In the genomic region with DNA sequence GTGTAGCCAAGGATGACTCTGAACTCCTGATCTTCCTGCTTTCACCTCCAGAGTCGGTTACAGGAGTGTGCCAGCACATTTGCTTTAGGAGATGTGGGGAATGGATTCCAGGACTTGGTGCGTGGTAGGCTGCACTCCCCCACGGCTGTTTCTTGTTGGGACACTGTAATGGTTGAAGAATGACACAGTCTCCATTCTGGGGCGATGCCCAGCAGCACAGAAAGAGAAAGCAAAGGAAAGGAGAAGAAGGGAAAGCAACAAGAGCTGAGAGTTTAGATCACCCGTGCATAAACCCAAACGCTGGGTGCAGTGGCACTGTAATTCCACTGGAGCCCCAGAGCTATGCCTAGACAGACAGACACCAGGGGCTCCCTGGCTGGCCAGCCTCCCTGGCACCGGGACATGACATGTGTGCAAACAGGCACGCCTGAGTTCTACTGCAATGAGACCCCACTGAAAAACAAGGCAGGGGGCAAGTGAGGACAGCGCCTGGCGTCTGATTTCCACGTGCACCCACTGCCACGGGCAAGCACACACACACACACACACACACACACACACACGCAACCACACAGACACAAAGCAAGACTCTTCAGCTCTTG, we compare ENCODE assay signal across 10 mouse cellular contexts.
DNase-seq lines count a peak whose midpoint lies in the region; ATAC-seq and TF ChIP-seq lines count a peak whose summit lies in the region.
"Had no signal": no experiment of that assay in that cellular context is flagged by ENCODE, and none has a peak within 500 bp of the region (broad histone marks: within the 10 kb centered on the region; RNA-seq: fewer than 3 reads in every experiment).

No protein-coding gene starts in this region.

- H3K27ac ChIP-seq in heart, embryonic 11.5 days (ENCODE audit: low read depth, low read length), result no peak overlapping the region
- peak overlapping the region; percentile 11; the same call in 1 of the 2 replicates for H3K27ac ChIP-seq in liver, embryonic 11.5 days (ENCODE audit: low read depth, low read length)
- no peak overlapping the region for H3K27ac ChIP-seq in liver, postnatal 0 days (ENCODE audit: low read depth)
- peak overlapping the region; percentile 30; the same call in 1 of the 2 replicates for H3K27ac ChIP-seq in embryonic facial prominence, embryonic 13.5 days
- H3K27ac ChIP-seq in midbrain, embryonic 15.5 days, result peak overlapping the region; percentile 57; the same call in 1 of the 2 replicates
- no peak overlapping the region for H3K27ac ChIP-seq in gastrocnemius, adult 2 months
- H3K27ac ChIP-seq: liver, embryonic 12.5 days had no signal

- no peak for TF ChIP-seq CTCF in liver, postnatal 0 days (IDR thresholded peaks at IDR 0.05; ENCODE audit: low read depth)
- no peak for TF ChIP-seq CTCF in gastrocnemius, adult 2 months (IDR thresholded peaks at IDR 0.05)

- H3K27me3 ChIP-seq in heart, embryonic 11.5 days (ENCODE audit: control insufficient read depth, insufficient read depth, low read length), result no peaks in the 10 kb centered on the region
- H3K27me3 ChIP-seq in liver, embryonic 11.5 days (replicated peaks; ENCODE audit: control insufficient read depth, insufficient read depth, low read length), result no peaks in the 10 kb centered on the region
- no peaks in the 10 kb centered on the region for H3K27me3 ChIP-seq in liver, postnatal 0 days (ENCODE audit: insufficient read depth, low read length)
- no peaks in the 10 kb centered on the region for H3K27me3 ChIP-seq in embryonic facial prominence, embryonic 13.5 days
- no peaks in the 10 kb centered on the region for H3K27me3 ChIP-seq in midbrain, embryonic 15.5 days (replicated peaks)
- H3K27me3 ChIP-seq: liver, embryonic 12.5 days had no signal

- DNase-seq in heart, adult 8-10 months (ENCODE audit: low spot score), result no peak
- DNase-seq in liver, embryonic 11.5 days (ENCODE audit: low spot score), result no peak
- no peak for DNase-seq in liver, postnatal 0 days
- DNase-seq in adrenal gland, adult 2 months, result no peak
- DNase-seq in gastrocnemius, adult 2 months, result no peak
- DNase-seq: right cerebral cortex, adult 18-20 months had no signal

- WGBS in heart, embryonic 11.5 days (ENCODE audit: insufficient replicate concordance), result 60% methylated on average over 13 of the region's 13 CpGs
- 72% methylated on average over 13 of the region's 13 CpGs for WGBS in liver, embryonic 11.5 days
- WGBS in liver, postnatal 0 days (ENCODE audit: insufficient replicate concordance), result 68% methylated on average over 13 of the region's 13 CpGs
- 58% methylated on average over 13 of the region's 13 CpGs for WGBS in embryonic facial prominence, embryonic 13.5 days
- 64% methylated on average over 13 of the region's 13 CpGs for WGBS in midbrain, embryonic 15.5 days

- H3K9me3 ChIP-seq in heart, embryonic 11.5 days (replicated peaks; ENCODE audit: control insufficient read depth, low read length), result no peaks in the 10 kb centered on the region
- no peaks in the 10 kb centered on the region for H3K9me3 ChIP-seq in liver, embryonic 11.5 days (ENCODE audit: control insufficient read depth, low read length)
- no peaks in the 10 kb centered on the region for H3K9me3 ChIP-seq in liver, postnatal 0 days (ENCODE audit: low read length)
- no peaks in the 10 kb centered on the region for H3K9me3 ChIP-seq in embryonic facial prominence, embryonic 13.5 days
- H3K9me3 ChIP-seq in midbrain, embryonic 15.5 days, result no peaks in the 10 kb centered on the region
- H3K9me3 ChIP-seq: liver, embryonic 12.5 days had no signal

- H3K4me3 ChIP-seq in heart, embryonic 11.5 days (ENCODE audit: low read depth, low read length), result no peak overlapping the region
- no peak overlapping the region for H3K4me3 ChIP-seq in liver, embryonic 11.5 days (ENCODE audit: low read depth, low read length)
- no peak overlapping the region for H3K4me3 ChIP-seq in liver, postnatal 0 days (ENCODE audit: low read depth, low read length)
- no peak overlapping the region for H3K4me3 ChIP-seq in embryonic facial prominence, embryonic 13.5 days
- no peak overlapping the region for H3K4me3 ChIP-seq in midbrain, embryonic 15.5 days
- no peak overlapping the region for H3K4me3 ChIP-seq in gastrocnemius, adult 2 months
- H3K4me3 ChIP-seq: liver, embryonic 12.5 days had no signal

- H3K36me3 ChIP-seq in heart, embryonic 11.5 days (ENCODE audit: control insufficient read depth, insufficient read depth, low read length), result no peaks in the 10 kb centered on the region
- no peaks in the 10 kb centered on the region for H3K36me3 ChIP-seq in liver, embryonic 11.5 days (ENCODE audit: control insufficient read depth, insufficient read depth, low read length)
- no peaks in the 10 kb centered on the region for H3K36me3 ChIP-seq in liver, postnatal 0 days (replicated peaks; ENCODE audit: insufficient read depth, low read length)
- no peaks in the 10 kb centered on the region for H3K36me3 ChIP-seq in embryonic facial prominence, embryonic 13.5 days
- no peaks in the 10 kb centered on the region for H3K36me3 ChIP-seq in midbrain, embryonic 15.5 days (replicated peaks)
- H3K36me3 ChIP-seq: liver, embryonic 12.5 days had no signal

- H3K4me1 ChIP-seq in heart, embryonic 11.5 days (ENCODE audit: control insufficient read depth, insufficient read depth, low read length), result peaks cover 31% of the 10 kb centered on the region
- H3K4me1 ChIP-seq in liver, embryonic 11.5 days (replicated peaks; ENCODE audit: control insufficient read depth, insufficient read depth, low read length), result peaks cover 18% of the 10 kb centered on the region
- H3K4me1 ChIP-seq in liver, postnatal 0 days (ENCODE audit: insufficient read depth), result no peaks in the 10 kb centered on the region
- peaks cover 58% of the 10 kb centered on the region for H3K4me1 ChIP-seq in embryonic facial prominence, embryonic 13.5 days
- peaks cover 62% of the 10 kb centered on the region for H3K4me1 ChIP-seq in midbrain, embryonic 15.5 days

- H3K9ac ChIP-seq in heart, embryonic 11.5 days (ENCODE audit: low read depth, low read length), result no peak overlapping the region
- no peak overlapping the region for H3K9ac ChIP-seq in liver, embryonic 11.5 days (ENCODE audit: low read depth, low read length)
- H3K9ac ChIP-seq in liver, postnatal 0 days (replicated peaks), result no peak overlapping the region
- H3K9ac ChIP-seq in embryonic facial prominence, embryonic 13.5 days, result no peak overlapping the region
- H3K9ac ChIP-seq in midbrain, embryonic 15.5 days, result no peak overlapping the region
- H3K9ac ChIP-seq: liver, embryonic 12.5 days had no signal

- intact Hi-C loops in gastrocnemius, adult 2 months (cut with DNase I), result no loop called here

- ATAC-seq in heart, embryonic 11.5 days (replicated peaks; ENCODE audit: insufficient number of reproducible peaks, low FRiP score, low TSS enrichment), result 0 out of 2 replicates have a peak, but pooled peaks have one; percentile 8
- no peak for ATAC-seq in liver, embryonic 11.5 days (replicated peaks; ENCODE audit: low FRiP score)
- ATAC-seq in liver, postnatal 0 days, result no peak
- ATAC-seq in embryonic facial prominence, embryonic 13.5 days (ENCODE audit: insufficient number of reproducible peaks, insufficient read depth, low FRiP score, low TSS enrichment, low read depth), result no peak
- no peak for ATAC-seq in midbrain, embryonic 15.5 days (replicated peaks)
- ATAC-seq: liver, embryonic 12.5 days had no signal

- H3K4me2 ChIP-seq in heart, embryonic 11.5 days, result no peak overlapping the region
- no peak overlapping the region for H3K4me2 ChIP-seq in liver, embryonic 11.5 days
- no peak overlapping the region for H3K4me2 ChIP-seq in liver, postnatal 0 days (ENCODE audit: low read depth, low read length)
- no peak overlapping the region for H3K4me2 ChIP-seq in embryonic facial prominence, embryonic 13.5 days
- no peak overlapping the region for H3K4me2 ChIP-seq in midbrain, embryonic 15.5 days
- H3K4me2 ChIP-seq: liver, embryonic 12.5 days had no signal

- TF ChIP-seq EP300 in liver, postnatal 0 days (IDR thresholded peaks at IDR 0.05; ENCODE audit: low read depth), result no peak

Comparison
In these comparisons a context has a peak if more than half of its experiments do, and no peak if none do; other contexts are left out.
1. H3K27ac ChIP-seq: peak in liver, embryonic 11.5 days (single experiment), embryonic facial prominence, embryonic 13.5 days (single experiment) and midbrain, embryonic 15.5 days (single experiment); none in heart, embryonic 11.5 days (single experiment), liver, postnatal 0 days (single experiment) and gastrocnemius, adult 2 months (single experiment).